Mouse (Mus musculus) lung, adult 2 months (tissue): ENCODE measurements at regions not wholly inside any gene's neighbourhood (a gene's known extent, or its start where the extent isn't known, plus 50 kb on each side); places are given as distances from the start of the nearest gene placed in this dataset.

ENCODE experiments used
- CTCF ChIP-seq: fragments of 200-500 bp; IDR thresholded peaks from 2 replicates; pipeline ENCODE4 v1.5.1; 2011; ENCODE audit warnings: mild to moderate bottlenecking, low read length, control low read depth; ENCODE audit not compliant: insufficient read depth
- POLR2A ChIP-seq: fragments of 200-500 bp; IDR thresholded peaks from 2 replicates; pipeline ENCODE4 v1.6.1; 2011; ENCODE audit warnings: low read depth, mild to moderate bottlenecking, control low read depth, low read length, borderline replicate concordance; ENCODE audit errors: extremely low read depth

GRCm38 (mm10) chr9:50141176-50141575 lies 203.6 kb downstream of the Rpl10-ps3 start:
- TF ChIP-seq CTCF (no peak), POLR2A (no peak)
